Mouse (Mus musculus): ENCODE results near the gene Plekhf1.

Plekhf1 gene

GRCm38 (mm10) chr7:38227900-38228298 is at the start of gene Plekhf1:
Plekhf1 (minus strand) TSS chr7:38228016.
- peak; percentile 95 for DNase-seq

GRCm38 (mm10) chr7:38272551-38272950 is 44.7 kb upstream of the Plekhf1 start:
- no peak for DNase-seq

- DNase-seq: no peak
These were observed 44.0 kb upstream of the Plekhf1 start for GRCm38 (mm10) chr7:38271859-38272258.

GRCm38 (mm10) chr7:38271511-38271811 is 43.6 kb upstream of the Plekhf1 start:
- no peak for DNase-seq

GRCm38 (mm10) chr7:38270703-38271510 is 43.1 kb upstream of the Plekhf1 start, which contains the start of gene Pop4:
Pop4 (minus strand) TSS chr7:38271423.
- peak; percentile 93 for DNase-seq

- peak; percentile 54 for DNase-seq
These were observed 39.3 kb upstream of the Plekhf1 start for GRCm38 (mm10) chr7:38267006-38267680.

GRCm38 (mm10) chr7:38262406-38262805 is 34.6 kb upstream of the Plekhf1 start:
- DNase-seq: no peak

- DNase-seq: no peak
These were observed 31.8 kb upstream of the Plekhf1 start for GRCm38 (mm10) chr7:38259631-38260030.

GRCm38 (mm10) chr7:38253441-38253840 is 25.6 kb upstream of the Plekhf1 start:
- DNase-seq: no peak

GRCm38 (mm10) chr7:38251494-38252216 is 23.8 kb upstream of the Plekhf1 start:
- DNase-seq: no peak

GRCm38 (mm10) chr7:38242417-38242816 is 14.6 kb upstream of the Plekhf1 start:
- DNase-seq: no peak

GRCm38 (mm10) chr7:38237140-38237539 is 9.3 kb upstream of the Plekhf1 start:
- DNase-seq: no peak

GRCm38 (mm10) chr7:38236400-38237105 is 8.7 kb upstream of the Plekhf1 start:
- no peak for DNase-seq

- no peak for DNase-seq
These were observed 2.5 kb upstream of the Plekhf1 start for GRCm38 (mm10) chr7:38230285-38230684.

- no peak for DNase-seq
These were observed 513 bp upstream of the Plekhf1 start for GRCm38 (mm10) chr7:38228329-38228728.

- DNase-seq: peak; percentile 83
These were observed 476 bp downstream of the Plekhf1 start for GRCm38 (mm10) chr7:38227181-38227899.

- DNase-seq: no peak
These were observed 1.6 kb downstream of the Plekhf1 start for GRCm38 (mm10) chr7:38226226-38226625.

- peak; percentile 30 for DNase-seq
These were observed 3.0 kb downstream of the Plekhf1 start for GRCm38 (mm10) chr7:38224577-38225369.

GRCm38 (mm10) chr7:38220866-38221265 is 7.0 kb downstream of the Plekhf1 start:
- no peak for DNase-seq

- DNase-seq: no peak
These were observed 8.3 kb downstream of the Plekhf1 start for GRCm38 (mm10) chr7:38219526-38219925.

- DNase-seq: no peak
These were observed 9.0 kb downstream of the Plekhf1 start for GRCm38 (mm10) chr7:38218631-38219367.

Data from lung, postnatal 36 days (tissue).